Mouse (Mus musculus): ENCODE data around the gene Utrn.

GRCm38 (mm10) chr10:12639638-12640037, 229.5 kb downstream of the Utrn start:
- TF ChIP-seq POLR2A (IDR thresholded peaks at IDR 0.05; ENCODE audit: insufficient read length, low read depth) (no peak), TCF3 (IDR thresholded peaks at IDR 0.05; ENCODE audit: insufficient read length, low read depth) (no peak), TCF12 (IDR thresholded peaks at IDR 0.05; ENCODE audit: insufficient read depth, poor library complexity, severe bottlenecking) (no peak), MAX (IDR thresholded peaks at IDR 0.05; ENCODE audit: low read depth) (no peak), MYOD1 (IDR thresholded peaks at IDR 0.05; ENCODE audit: control insufficient read depth in 1 of 3, insufficient read length in 2 of 3, low read depth in 2 of 3) (no peak), USF1 (IDR thresholded peaks at IDR 0.05; ENCODE audit: low read depth) (no peak), CEBPB (IDR thresholded peaks at IDR 0.05; ENCODE audit: insufficient read depth, poor library complexity, severe bottlenecking) (no peak), E2F4 (IDR thresholded peaks at IDR 0.05; ENCODE audit: insufficient read depth) (no peak), MYOG (IDR thresholded peaks at IDR 0.05; ENCODE audit: control insufficient read depth in 1 of 3, insufficient read depth in 1 of 3, insufficient read length in 2 of 3, low read depth in 2 of 3) (no peak), POLR2AphosphoS2 (IDR thresholded peaks at IDR 0.05; ENCODE audit: insufficient read length, low read depth) (no peak), REST (IDR thresholded peaks at IDR 0.05; ENCODE audit: insufficient read depth, insufficient read length) (no peak), SRF (IDR thresholded peaks at IDR 0.05; ENCODE audit: control insufficient read depth, insufficient read length, low read depth) (no peak)

Data from myocyte (in vitro differentiated cells).